Mouse (Mus musculus): ENCODE measurements around the gene Cblb. TPM values are rescaled to one million over a fixed set of nuclear protein-coding genes. Genes with fewer than 3 reads are reported as not detected.

The Cblb gene
- polyA plus RNA-seq, 1 experiment from 2014 or later, result 2.1 TPM

- 48% methylated on average over 11 of the region's 11 CpGs for WGBS (ENCODE audit: insufficient replicate concordance)
- H3K27me3 ChIP-seq (ENCODE audit: insufficient read depth, low read length), result no peaks in the 10 kb centered on the region
- no peak overlapping the region for H3K4me3 ChIP-seq (ENCODE audit: low read depth, low read length)
- DNase-seq (no peak), ATAC-seq (no peak)
- H3K27ac ChIP-seq (ENCODE audit: low read depth), result peak overlapping the region; percentile 75
- no peak overlapping the region for H3K4me2 ChIP-seq (ENCODE audit: low read depth, low read length)
- TF ChIP-seq EP300 (IDR thresholded peaks at IDR 0.05; ENCODE audit: low read depth) (no peak), CTCF (IDR thresholded peaks at IDR 0.05; ENCODE audit: low read depth) (no peak)
- peaks cover 27% of the 10 kb centered on the region for H3K4me1 ChIP-seq (ENCODE audit: insufficient read depth)
- no peak overlapping the region for H3K9ac ChIP-seq (replicated peaks)
- H3K36me3 ChIP-seq (replicated peaks; ENCODE audit: insufficient read depth, low read length), result no peaks in the 10 kb centered on the region
- H3K9me3 ChIP-seq (ENCODE audit: low read length), result no peaks in the 10 kb centered on the region
Observed at GRCm38 (mm10) chr16:52080619-52081395, 49.8 kb downstream of the Cblb start.

DNA sequence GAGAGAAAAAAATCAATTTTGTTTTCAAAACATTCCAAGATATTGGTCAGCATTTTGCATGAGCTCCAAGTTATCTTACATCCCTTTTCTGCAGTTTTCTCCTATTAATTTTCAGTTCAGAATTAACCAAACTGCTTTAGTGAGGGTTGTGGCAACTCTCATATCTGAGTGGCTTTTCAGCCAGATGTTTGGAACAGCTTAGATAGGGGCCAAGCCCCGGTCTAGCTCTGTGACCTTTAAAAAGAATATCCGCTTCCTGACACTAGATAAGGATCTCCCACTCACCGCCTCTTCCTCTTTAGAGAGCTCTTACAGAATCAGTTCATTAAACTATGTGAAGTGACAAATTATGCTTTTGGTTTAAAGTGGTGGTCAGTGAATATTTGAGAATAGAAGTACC is 50.7 kb downstream of the Cblb start:
- WGBS (ENCODE audit: insufficient replicate concordance), result 2% methylated on average over 3 of the region's 3 CpGs
- TF ChIP-seq EP300 (IDR thresholded peaks at IDR 0.05; ENCODE audit: low read depth), result no peak
- no peak for TF ChIP-seq CTCF (IDR thresholded peaks at IDR 0.05; ENCODE audit: low read depth)
- 0 out of 2 replicates have a peak overlapping the region, but pooled peaks have one; percentile 10 for H3K4me3 ChIP-seq (ENCODE audit: low read depth, low read length)
- H3K4me1 ChIP-seq (ENCODE audit: insufficient read depth), result peaks cover 27% of the 10 kb centered on the region
- H3K27ac ChIP-seq (ENCODE audit: low read depth), result peak overlapping the region; percentile 62; the same call in 1 of the 2 replicates
- H3K9ac ChIP-seq (replicated peaks), result no peak overlapping the region
- peak overlapping the region; percentile 44 for H3K4me2 ChIP-seq (ENCODE audit: low read depth, low read length)
- DNase-seq (no peak), ATAC-seq (no peak)
- no peaks in the 10 kb centered on the region for H3K36me3 ChIP-seq (replicated peaks; ENCODE audit: insufficient read depth, low read length)
- no peaks in the 10 kb centered on the region for H3K9me3 ChIP-seq (ENCODE audit: low read length)
- H3K27me3 ChIP-seq (ENCODE audit: insufficient read depth, low read length), result no peaks in the 10 kb centered on the region

DNA sequence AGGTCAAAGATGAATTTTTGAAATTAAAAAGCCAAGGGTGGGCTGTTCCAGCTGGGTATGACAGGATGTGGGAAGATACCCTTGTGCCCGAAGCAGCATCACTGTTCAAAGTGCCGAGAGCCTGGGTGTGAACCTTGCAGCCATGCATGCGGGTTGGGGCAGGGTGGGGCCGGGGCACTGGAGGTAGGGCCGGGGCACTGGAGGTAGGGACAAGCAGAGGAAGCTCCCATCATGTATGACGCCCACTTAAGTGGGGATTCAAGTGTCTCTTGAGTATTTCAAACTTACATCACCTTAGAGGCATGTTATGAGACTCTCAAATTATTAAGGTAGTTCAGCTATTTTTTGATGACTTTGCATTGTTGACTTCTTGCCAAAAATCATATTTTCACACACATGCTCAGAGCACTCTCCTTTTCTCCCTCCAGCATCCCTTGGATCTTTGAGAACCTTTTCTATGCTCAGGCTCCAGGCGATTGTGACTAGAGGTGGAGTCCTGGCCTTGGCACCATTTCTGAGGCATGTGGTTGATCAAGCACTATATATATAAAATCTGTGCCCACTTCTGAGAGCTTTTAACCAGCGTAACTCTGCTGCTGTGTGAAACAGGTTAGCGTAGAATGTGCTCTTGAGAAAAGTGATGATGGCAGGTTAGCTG is 55.9 kb downstream of the Cblb start:
- no peaks in the 10 kb centered on the region for H3K27me3 ChIP-seq (ENCODE audit: insufficient read depth, low read length)
- no peak overlapping the region for H3K4me3 ChIP-seq (ENCODE audit: low read depth, low read length)
- no peaks in the 10 kb centered on the region for H3K9me3 ChIP-seq (ENCODE audit: low read length)
- DNase-seq, result no peak
- H3K4me2 ChIP-seq (ENCODE audit: low read depth, low read length), result no peak overlapping the region
- peaks cover 13% of the 10 kb centered on the region for H3K4me1 ChIP-seq (ENCODE audit: insufficient read depth)
- no peak overlapping the region for H3K27ac ChIP-seq (ENCODE audit: low read depth)
- no peak overlapping the region for H3K9ac ChIP-seq (replicated peaks)
- TF ChIP-seq EP300 (IDR thresholded peaks at IDR 0.05; ENCODE audit: low read depth) (no peak), CTCF (IDR thresholded peaks at IDR 0.05; ENCODE audit: low read depth) (no peak)
- 80% methylated on average over 9 of the region's 9 CpGs for WGBS (ENCODE audit: insufficient replicate concordance)
- no peaks in the 10 kb centered on the region for H3K36me3 ChIP-seq (replicated peaks; ENCODE audit: insufficient read depth, low read length)
- no peak for ATAC-seq

- DNase-seq (no peak), ATAC-seq (peak; percentile 82)
- TF ChIP-seq CTCF (IDR thresholded peaks at IDR 0.05; ENCODE audit: low read depth) (no peak), EP300 (IDR thresholded peaks at IDR 0.05; ENCODE audit: low read depth) (peak; percentile 42)
- no peak overlapping the region for H3K9ac ChIP-seq (replicated peaks)
- H3K4me1 ChIP-seq (ENCODE audit: insufficient read depth), result peaks cover 15% of the 10 kb centered on the region
- H3K4me3 ChIP-seq (ENCODE audit: low read depth, low read length), result no peak overlapping the region
- H3K27ac ChIP-seq (ENCODE audit: low read depth), result peak overlapping the region; percentile 64; the same call in 1 of the 2 replicates
- no peaks in the 10 kb centered on the region for H3K9me3 ChIP-seq (ENCODE audit: low read length)
- no peaks in the 10 kb centered on the region for H3K27me3 ChIP-seq (ENCODE audit: insufficient read depth, low read length)
- WGBS (ENCODE audit: insufficient replicate concordance), result 52% methylated on average over 4 of the region's 4 CpGs
- no peak overlapping the region for H3K4me2 ChIP-seq (ENCODE audit: low read depth, low read length)
- no peaks in the 10 kb centered on the region for H3K36me3 ChIP-seq (replicated peaks; ENCODE audit: insufficient read depth, low read length)
Observed at GRCm38 (mm10) chr16:52089354-52089753, 58.3 kb downstream of the Cblb start.

DNA sequence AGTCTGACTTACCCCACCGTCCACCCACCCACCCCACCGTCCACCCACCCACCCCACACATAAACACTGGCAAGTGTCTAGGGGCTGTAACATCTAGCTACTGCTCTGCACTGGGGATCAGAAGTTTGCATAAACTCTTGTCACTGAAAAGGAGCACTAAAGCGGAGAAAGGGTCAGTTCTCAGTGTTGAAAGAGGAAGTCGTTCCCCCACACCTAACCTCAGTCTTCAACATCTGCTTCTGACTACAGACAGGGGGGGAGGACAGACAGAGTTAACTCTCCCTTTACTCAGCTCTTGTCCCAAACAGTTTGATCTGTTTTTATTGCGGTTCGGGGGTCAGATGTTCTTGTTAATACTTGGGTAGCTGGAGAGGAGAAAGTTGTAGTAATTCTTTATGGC is 59.9 kb downstream of the Cblb start:
- 26% methylated on average over 6 of the region's 6 CpGs for WGBS (ENCODE audit: insufficient replicate concordance)
- no peak for TF ChIP-seq EP300 (IDR thresholded peaks at IDR 0.05; ENCODE audit: low read depth)
- no peak overlapping the region for H3K4me2 ChIP-seq (ENCODE audit: low read depth, low read length)
- no peak overlapping the region for H3K9ac ChIP-seq (replicated peaks)
- DNase-seq, result no peak
- H3K4me1 ChIP-seq (ENCODE audit: insufficient read depth), result peaks cover 28% of the 10 kb centered on the region
- no peak overlapping the region for H3K27ac ChIP-seq (ENCODE audit: low read depth)
- H3K9me3 ChIP-seq (ENCODE audit: low read length), result no peaks in the 10 kb centered on the region
- ATAC-seq, result no peak
- H3K36me3 ChIP-seq (replicated peaks; ENCODE audit: insufficient read depth, low read length), result no peaks in the 10 kb centered on the region
- no peak overlapping the region for H3K4me3 ChIP-seq (ENCODE audit: low read depth, low read length)
- H3K27me3 ChIP-seq (ENCODE audit: insufficient read depth, low read length), result no peaks in the 10 kb centered on the region

Measured in liver, postnatal 0 days (tissue).